Mouse (Mus musculus) cortical plate, adult 2 months (tissue): ENCODE data around the gene Vim.
"Not testable (repeated sequence)": the region's sequence is repeated elsewhere in the genome, so short reads cannot be mapped to it uniquely, and the experiment has no call there.

Source experiments
- CTCF ChIP-seq: fragments of 200-500 bp; IDR thresholded peaks from 2 replicates; pipeline ENCODE4 v1.5.1; 2011; ENCODE audit warnings: mild to moderate bottlenecking, control low read depth, low read length; ENCODE audit not compliant: insufficient read depth; ENCODE audit errors: extremely low read depth
- POLR2A ChIP-seq: fragments of 200-500 bp; IDR thresholded peaks from 2 replicates; pipeline ENCODE4 v1.6.1; 2011; ENCODE audit warnings: mild to moderate bottlenecking, low read length, control low read depth; ENCODE audit not compliant: insufficient read depth; ENCODE audit errors: extremely low read depth

GRCm38 (mm10) chr2:13583746-13584145 is 10.0 kb downstream of the Vim start:
- TF ChIP-seq CTCF, POLR2A: not testable (repeated sequence)
